Mouse (Mus musculus): ENCODE results near the gene Rraga.

GRCm38 (mm10) chr4:86561061-86561460, 14.4 kb upstream of the Rraga start:
- no peak for TF ChIP-seq CTCF (IDR thresholded peaks at IDR 0.05)
- TF ChIP-seq POLR2A (IDR thresholded peaks at IDR 0.05; ENCODE audit: insufficient read depth, low read depth, low read length) = no peak
- TF ChIP-seq EP300 (IDR thresholded peaks at IDR 0.05; ENCODE audit: insufficient read depth, low read depth, low read length) = no peak

Data from heart, adult 2 months (tissue).